Mouse (Mus musculus): ENCODE measurements around the gene Tescl.

The Tescl gene

GRCm38 (mm10) chr7:24298973-24299708, 34.6 kb downstream of the Tescl start:
- DNase-seq, result peak; percentile 87

DNA sequence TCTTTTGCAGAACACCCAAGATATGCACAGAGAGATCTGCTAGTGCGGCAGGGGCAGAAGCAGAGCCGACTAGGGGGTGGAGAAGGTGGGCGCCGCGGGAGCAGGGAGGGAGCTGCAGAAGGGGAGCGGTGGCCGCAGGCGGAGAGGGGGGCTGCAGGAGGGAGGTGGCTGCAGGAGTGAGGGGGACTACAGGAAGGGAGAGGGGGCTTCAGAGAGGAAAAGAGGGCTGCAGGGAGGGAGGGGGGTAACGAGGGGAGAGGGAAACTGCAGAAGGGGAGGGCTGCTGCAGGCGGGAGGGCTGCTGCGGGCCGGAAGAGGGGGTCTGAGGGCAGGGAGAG, 35.1 kb downstream of the Tescl start:
- peak; percentile 51 for DNase-seq

GRCm38 (mm10) chr7:24297361-24298095, 36.2 kb downstream of the Tescl start:
- DNase-seq, result no peak

GRCm38 (mm10) chr7:24296386-24296785, 37.4 kb downstream of the Tescl start:
- no peak for DNase-seq

GRCm38 (mm10) chr7:24295376-24295775, 38.4 kb downstream of the Tescl start:
- DNase-seq, result no peak

- DNase-seq, result no peak
Measured at GRCm38 (mm10) chr7:24294763-24295162, 39.0 kb downstream of the Tescl start.

- DNase-seq, result no peak
Measured at GRCm38 (mm10) chr7:24293061-24293851, 40.5 kb downstream of the Tescl start.

DNA sequence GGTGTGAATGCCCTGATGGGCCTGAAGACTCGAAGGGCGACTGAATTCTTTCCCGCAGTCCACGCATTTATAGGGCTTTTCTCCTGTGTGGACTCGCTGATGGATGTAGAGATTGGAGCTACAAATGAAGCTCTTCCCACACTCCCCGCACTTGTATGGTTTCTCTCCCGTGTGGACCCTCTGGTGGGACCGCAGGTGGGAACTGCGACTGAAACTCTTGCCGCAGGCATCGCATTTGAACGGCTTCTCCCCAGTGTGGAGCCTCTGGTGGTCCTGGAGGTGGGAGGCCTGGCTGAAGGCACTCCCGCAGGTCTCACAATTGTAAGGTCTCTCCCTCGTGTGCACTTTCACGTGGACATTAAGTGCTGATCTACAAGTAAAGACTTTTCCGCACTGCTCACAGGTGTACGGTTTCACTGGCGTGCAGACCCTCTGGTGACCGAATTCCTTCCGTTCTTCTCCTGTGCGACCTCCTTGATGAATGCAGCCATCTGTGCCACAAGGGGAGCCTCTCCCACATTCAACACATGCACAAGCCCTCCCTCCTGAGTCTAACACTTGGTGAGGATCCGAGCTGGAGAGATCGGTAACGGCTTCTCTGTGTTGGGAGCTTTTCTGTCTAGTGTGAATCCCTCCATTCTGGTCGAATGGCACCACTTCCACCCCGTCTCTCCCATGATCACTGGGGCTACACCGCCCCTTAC, 42.2 kb downstream of the Tescl start:
- no peak for DNase-seq

- DNase-seq, result no peak
Measured at GRCm38 (mm10) chr7:24290106-24290693, 43.5 kb downstream of the Tescl start.

- no peak for DNase-seq
Measured at GRCm38 (mm10) chr7:24288512-24288911, 45.2 kb downstream of the Tescl start.

GRCm38 (mm10) chr7:24287670-24288069, 46.1 kb downstream of the Tescl start:
- no peak for DNase-seq

- no peak for DNase-seq
Measured at GRCm38 (mm10) chr7:24286916-24287315, 46.8 kb downstream of the Tescl start.

- DNase-seq, result no peak
Measured at GRCm38 (mm10) chr7:24286090-24286489, 47.6 kb downstream of the Tescl start.
